Mouse (Mus musculus) midbrain, postnatal 0 days (tissue): ENCODE data around the gene Fkbp2. TPM values are rescaled to one million over a fixed set of nuclear protein-coding genes. Genes with fewer than 3 reads are reported as not detected.

ENCODE experiments used
- ATAC-seq: fragments of 200-750 bp; cut with Nextera tagmentation; 2 replicates; pipeline ENCODE4 v1.8.0; 2017; ENCODE audit warnings: moderate number of reproducible peaks, mild to moderate bottlenecking, moderate TSS enrichment, moderate library complexity; ENCODE audit not compliant: low FRiP score
- DNase-seq: peaks from one replicate; pipeline ENCODE4 v3.0.0-alpha.2; 2015; ENCODE audit warnings: low spot score
- H3K27ac ChIP-seq: fragments of 300-500 bp; sonication (generic); 2 replicates; pipeline ENCODE4 v1.5.1; 2014; ENCODE audit warnings: low read depth, mild to moderate bottlenecking, low read length, mixed read lengths
- H3K27me3 ChIP-seq: fragments of 300-500 bp; sonication (generic); 2 replicates; pipeline ENCODE4 v1.6.1; 2014; ENCODE audit warnings: low read length, control low read depth, mixed read lengths; ENCODE audit not compliant: insufficient read depth
- H3K36me3 ChIP-seq: fragments of 300-500 bp; sonication (generic); 2 replicates; pipeline ENCODE4 v1.6.1; 2014; ENCODE audit warnings: low read length, control low read depth, mixed read lengths; ENCODE audit not compliant: insufficient read depth
- H3K4me1 ChIP-seq: fragments of 300-500 bp; sonication (generic); 2 replicates; pipeline ENCODE4 v1.6.1; 2014; ENCODE audit warnings: mild to moderate bottlenecking, control low read depth, antibody characterized with exemption, low read length, mixed read lengths; ENCODE audit not compliant: insufficient read depth
- H3K4me2 ChIP-seq: fragments of 300-500 bp; sonication (generic); 2 replicates; pipeline ENCODE4 v1.6.1; 2014; ENCODE audit warnings: low read depth, mild to moderate bottlenecking, low read length, mixed read lengths; ENCODE audit not compliant: poor library complexity, severe bottlenecking
- H3K4me3 ChIP-seq: fragments of 300-500 bp; sonication (generic); 2 replicates; pipeline ENCODE4 v1.5.1; 2014; ENCODE audit warnings: low read depth, mild to moderate bottlenecking, low read length, moderate library complexity
- H3K9ac ChIP-seq: fragments of 300-500 bp; sonication (generic); replicated peaks from 2 replicates; pipeline ENCODE4 v1.6.1; 2014; ENCODE audit warnings: mild to moderate bottlenecking, low read length, moderate library complexity, mixed read lengths; ENCODE audit not compliant: poor library complexity, severe bottlenecking
- H3K9me3 ChIP-seq: fragments of 300-500 bp; sonication (generic); 2 replicates; pipeline ENCODE4 v1.6.1; 2016; ENCODE audit warnings: low read length, control low read depth
- CTCF ChIP-seq: IDR thresholded peaks from 2 replicates; pipeline ENCODE4 v1.5.1; 2016; ENCODE audit warnings: antibody characterized with exemption, mild to moderate bottlenecking
- WGBS: fragments of 180-500 bp; shearing (Covaris S2); extraction: QIAGEN DNeasy Blood & Tissue Kit; methylation state at CpG from one replicate; pipeline ENCODE4 v1.1.7; 2014; 5-methylcytosine and 5-hydroxymethylcytosine counted together
- polyA plus RNA-seq: library from polyadenylated mRNA; unstranded; fragments of >200 nt; fragmentation: Nextera tagmentation; extraction: Ambion mirVana; gene quantifications from 2 replicates; pipeline ENCODE4 v1.2.1, GENCODE M21; 2015
- total RNA-seq: library from RNA; depleted of rRNA; stranded (reverse); fragments of >200 nt; gene quantifications from 2 replicates; pipeline ENCODE4 v1.2.3, GENCODE M21; 2014

Fkbp2 gene
- total and polyA plus RNA-seq, 2 experiments from 2014 or later: 29.3 to 149 TPM

- ATAC-seq (no peak), DNase-seq (no peak)
- TF ChIP-seq CTCF: no peak
- no peaks in the 10 kb centered on the region for H3K9me3 ChIP-seq
- H3K4me1 ChIP-seq: peaks cover 19% of the 10 kb centered on the region
- H3K4me3 ChIP-seq: peak overlapping the region; percentile 92
- H3K27ac ChIP-seq: peak overlapping the region; percentile 95
- H3K4me2 ChIP-seq: peak overlapping the region; percentile 100
- H3K36me3 ChIP-seq: peaks cover 7% of the 10 kb centered on the region
- H3K9ac ChIP-seq: peak overlapping the region; percentile 89
- 25% methylated on average over 5 of the region's 5 CpGs for WGBS
- H3K27me3 ChIP-seq: no peaks in the 10 kb centered on the region
These were observed 37.5 kb downstream of the Fkbp2 start for GRCm38 (mm10) chr19:6942764-6943163.

GRCm38 (mm10) chr19:6942249-6942691 lies 38.0 kb downstream of the Fkbp2 start, which contains the start of gene Gpr137:
TSS of gene Gpr137 (minus strand) at chr19:6942480.
- peak within 1 kb of the TSS; percentile 100 for H3K4me2 ChIP-seq
- H3K27me3 ChIP-seq: no peaks in the 10 kb centered on the region
- H3K36me3 ChIP-seq: peaks cover 8% of the 10 kb centered on the region
- H3K4me1 ChIP-seq: peaks cover 19% of the 10 kb centered on the region
- H3K9me3 ChIP-seq: no peaks in the 10 kb centered on the region
- no peak for TF ChIP-seq CTCF
- peak within 1 kb of the TSS; percentile 92 for H3K4me3 ChIP-seq
- DNase-seq (peak; percentile 93), ATAC-seq (peak; percentile 82)
- H3K9ac ChIP-seq: peak within 1 kb of the TSS; percentile 89
- peak within 1 kb of the TSS; percentile 95 for H3K27ac ChIP-seq
- under 1% methylated on average over 27 of the region's 27 CpGs for WGBS

GRCm38 (mm10) chr19:6941372-6942248 lies 38.7 kb downstream of the Fkbp2 start, which contains the start of gene Bad:
TSS of gene Bad (plus strand) at chr19:6941861.
- Histone ChIP-seq H3K27me3 (no peaks in the 10 kb centered on the region), H3K4me2 (peak within 1 kb of the TSS; percentile 100), H3K9ac (peak within 1 kb of the TSS; percentile 89), H3K27ac (peak within 1 kb of the TSS; percentile 95), H3K36me3 (peaks cover 8% of the 10 kb centered on the region), H3K4me1 (peaks cover 19% of the 10 kb centered on the region), H3K4me3 (peak within 1 kb of the TSS; percentile 92), H3K9me3 (no peaks in the 10 kb centered on the region)
- WGBS: 1% methylated on average over 80 of the region's 83 CpGs
- peak; percentile 82 for ATAC-seq
- TF ChIP-seq CTCF: peak; percentile 27
- peak; percentile 93 for DNase-seq

- ATAC-seq (peak; percentile 12; the same call in 1 of the 2 replicates), DNase-seq (no peak)
- H3K4me1 ChIP-seq: peaks cover 19% of the 10 kb centered on the region
- peak overlapping the region; percentile 100 for H3K4me2 ChIP-seq
- peak overlapping the region; percentile 95 for H3K27ac ChIP-seq
- peak overlapping the region; percentile 89 for H3K9ac ChIP-seq
- no peak for TF ChIP-seq CTCF
- H3K36me3 ChIP-seq: peaks cover 8% of the 10 kb centered on the region
- peak overlapping the region; percentile 92 for H3K4me3 ChIP-seq
- H3K27me3 ChIP-seq: peaks cover 3% of the 10 kb centered on the region; the same call in 1 of the 2 replicates
- WGBS: 27% methylated on average over 20 of the region's 29 CpGs
- no peaks in the 10 kb centered on the region for H3K9me3 ChIP-seq
These were observed 39.6 kb downstream of the Fkbp2 start for GRCm38 (mm10) chr19:6940396-6941351.

GRCm38 (mm10) chr19:6939106-6940002 lies 40.9 kb downstream of the Fkbp2 start:
- H3K9me3 ChIP-seq: no peaks in the 10 kb centered on the region
- ATAC-seq (no peak), DNase-seq (no peak)
- H3K27me3 ChIP-seq: peaks cover 10% of the 10 kb centered on the region; the same call in 1 of the 2 replicates
- H3K36me3 ChIP-seq: peaks cover 8% of the 10 kb centered on the region
- H3K27ac ChIP-seq: no peak overlapping the region
- WGBS: 84% methylated on average over 20 of the region's 20 CpGs
- H3K9ac ChIP-seq: peak overlapping the region; percentile 89; the same call in 1 of the 2 replicates
- no peak overlapping the region for H3K4me3 ChIP-seq
- TF ChIP-seq CTCF: no peak
- H3K4me1 ChIP-seq: peaks cover 19% of the 10 kb centered on the region
- H3K4me2 ChIP-seq: peak overlapping the region; percentile 100
